Mouse (Mus musculus) CH12.LX (cell line): ENCODE measurements around the gene Tmprss2. TPM values are rescaled to one million over a fixed set of nuclear protein-coding genes. Genes with fewer than 3 reads are reported as not detected.

Experiments used
- DNase-seq: peaks from one replicate; pipeline ENCODE4 v3.0.0-alpha.2; 2013; ENCODE audit errors: extremely low read depth
- H3K27ac ChIP-seq: 2 replicates; pipeline ENCODE4 v1.5.1; 2012; ENCODE audit warnings: low read depth, mild to moderate bottlenecking, control low read depth, moderate library complexity; ENCODE audit not compliant: insufficient read depth
- H3K27me3 ChIP-seq: replicated peaks from 2 replicates; pipeline ENCODE3; 2012; ENCODE audit warnings: inconsistent platforms
- H3K36me3 ChIP-seq, 2 experiments: replicated peaks in 1 of 2; 2 replicates each; pipeline versions ENCODE3 to v1.6.1; 2012; ENCODE audit warnings: inconsistent platforms in 1 of 2, low read length in 1 of 2, mild to moderate bottlenecking in 1 of 2, mixed read lengths in 1 of 2, moderate library complexity in 1 of 2; ENCODE audit not compliant: control insufficient read depth in 1 of 2, insufficient read depth in 1 of 2
- H3K4me1 ChIP-seq, 2 experiments: 2 replicates each; pipeline ENCODE4 v1.6.1; 2012; ENCODE audit warnings: inconsistent platforms in 1 of 2, moderate library complexity in 1 of 2; ENCODE audit not compliant: insufficient read depth in 2 of 2, control insufficient read depth in 1 of 2
- H3K4me2 ChIP-seq: 2 replicates; pipeline ENCODE4 v1.6.1; 2012; ENCODE audit warnings: low read depth, mild to moderate bottlenecking, control low read depth; ENCODE audit not compliant: poor library complexity, insufficient read depth, severe bottlenecking
- H3K4me3 ChIP-seq, 3 experiments: fragments of 150-350 bp in 1 of 3; sonication (generic) in 1 of 3; replicated peaks in 1 of 3; 2 replicates each; pipeline versions ENCODE3 to v1.5.1; 2011 to 2012; ENCODE audit warnings: low read depth in 2 of 3, low read length in 2 of 3, mild to moderate bottlenecking in 2 of 3, moderate library complexity in 2 of 3, control low read depth in 1 of 3, improper control_type of control experiment in 1 of 3, inconsistent platforms in 1 of 3, mixed read lengths in 1 of 3; ENCODE audit not compliant: poor library complexity in 1 of 3
- H3K79me2 ChIP-seq: replicated peaks from 2 replicates; pipeline ENCODE4 v1.6.1; 2012; ENCODE audit warnings: mild to moderate bottlenecking, moderate library complexity; ENCODE audit not compliant: control insufficient read depth, poor library complexity, insufficient read depth, severe bottlenecking; ENCODE audit errors: extremely low read depth
- H3K9ac ChIP-seq: 2 replicates; pipeline ENCODE4 v1.6.1; 2012; ENCODE audit warnings: low read depth, mild to moderate bottlenecking, control low read depth, moderate library complexity; ENCODE audit not compliant: insufficient read depth
- H3K9me3 ChIP-seq: replicated peaks from 2 replicates; pipeline ENCODE3; 2012; ENCODE audit warnings: low read length, inconsistent platforms, mixed read lengths
- CHD2 ChIP-seq: IDR thresholded peaks from 2 replicates; pipeline ENCODE4 v1.6.1; 2011; ENCODE audit warnings: low read length, improper control_type of control experiment
- CTCF ChIP-seq, 2 experiments: IDR thresholded peaks in 1 of 2; conservative IDR thresholded peaks in 1 of 2; 2 replicates each; pipeline ENCODE4 v1.5.1; 2011 to 2012; ENCODE audit warnings: low read depth in 2 of 2, low read length in 2 of 2, improper control_type of control experiment in 1 of 2, inconsistent platforms in 1 of 2, mild to moderate bottlenecking in 1 of 2, moderate library complexity in 1 of 2
- ELF1 ChIP-seq: IDR thresholded peaks from 2 replicates; pipeline ENCODE4 v1.6.1; 2014; ENCODE audit warnings: low read depth, mild to moderate bottlenecking, inconsistent platforms, low read length, improper control_type of control experiment
- EP300 ChIP-seq: IDR thresholded peaks from 2 replicates; pipeline ENCODE4 v1.6.1; 2011; ENCODE audit warnings: low read length, improper control_type of control experiment
- JUN ChIP-seq: IDR thresholded peaks from 2 replicates; pipeline ENCODE4 v1.6.1; 2011; ENCODE audit warnings: low read depth, mild to moderate bottlenecking, low read length, improper control_type of control experiment, moderate library complexity; ENCODE audit not compliant: insufficient read depth
- KAT2A ChIP-seq: IDR thresholded peaks from 2 replicates; pipeline ENCODE4 v1.6.1; 2012; ENCODE audit warnings: low read length, improper control_type of control experiment, inconsistent platforms; ENCODE audit not compliant: insufficient replicate concordance
- MAFK ChIP-seq: IDR thresholded peaks from 2 replicates; pipeline ENCODE4 v1.6.1; 2011; ENCODE audit warnings: low read length, improper control_type of control experiment; ENCODE audit not compliant: insufficient replicate concordance
- MAZ ChIP-seq: IDR thresholded peaks from 2 replicates; pipeline ENCODE4 v1.6.1; 2012; ENCODE audit warnings: low read depth, mild to moderate bottlenecking, inconsistent platforms, low read length, improper control_type of control experiment, moderate library complexity
- MEF2A ChIP-seq: IDR thresholded peaks from 2 replicates; pipeline ENCODE4 v1.6.1; 2014; ENCODE audit warnings: low read depth, mild to moderate bottlenecking, inconsistent platforms, low read length, improper control_type of control experiment, borderline replicate concordance
- NELFE ChIP-seq: IDR thresholded peaks from 2 replicates; pipeline ENCODE4 v1.6.1; 2011; ENCODE audit warnings: low read depth, low read length, improper control_type of control experiment
- NRF1 ChIP-seq: IDR thresholded peaks from 2 replicates; pipeline ENCODE4 v1.6.1; 2014; ENCODE audit warnings: low read depth, mild to moderate bottlenecking, inconsistent platforms, low read length, improper control_type of control experiment, moderate library complexity
- POLR2AphosphoS2 ChIP-seq: IDR thresholded peaks from 2 replicates; pipeline ENCODE4 v1.6.1; 2011; ENCODE audit warnings: low read depth, low read length, improper control_type of control experiment
- RAD21 ChIP-seq: IDR thresholded peaks from 2 replicates; pipeline ENCODE4 v1.6.1; 2011; ENCODE audit warnings: low read depth, mild to moderate bottlenecking, low read length, improper control_type of control experiment, moderate library complexity
- RCOR1 ChIP-seq: conservative IDR thresholded peaks from 2 replicates; pipeline ENCODE4 v1.6.1; 2012; ENCODE audit warnings: low read depth, mild to moderate bottlenecking, inconsistent platforms, low read length, improper control_type of control experiment
- SIN3A ChIP-seq: IDR thresholded peaks from 2 replicates; pipeline ENCODE4 v1.6.1; 2012; ENCODE audit warnings: low read length, improper control_type of control experiment, inconsistent platforms
- USF1 ChIP-seq: IDR thresholded peaks from 2 replicates; pipeline ENCODE4 v1.6.1; 2014; ENCODE audit warnings: low read depth, mild to moderate bottlenecking, inconsistent platforms, low read length, improper control_type of control experiment
- USF2 ChIP-seq: conservative IDR thresholded peaks from 2 replicates; pipeline ENCODE4 v1.6.1; 2011; ENCODE audit warnings: low read depth, low read length, improper control_type of control experiment
- ZC3H11A ChIP-seq: IDR thresholded peaks from 2 replicates; pipeline ENCODE4 v1.6.1; 2012; ENCODE audit warnings: low read depth, mild to moderate bottlenecking, inconsistent platforms, low read length, improper control_type of control experiment
- ZKSCAN1 ChIP-seq: IDR thresholded peaks from 2 replicates; pipeline ENCODE4 v1.6.1; 2012; ENCODE audit warnings: low read depth, inconsistent platforms, low read length, improper control_type of control experiment, borderline replicate concordance
- ZNF384 ChIP-seq: IDR thresholded peaks from 2 replicates; pipeline ENCODE4 v1.6.1; 2012; ENCODE audit warnings: low read depth, low read length, improper control_type of control experiment, inconsistent platforms
- dilution Hi-C: fragments of 300-500 bp; cut with MboI; formaldehyde crosslinking; loops from 2 replicates; pipeline ENCODE4 v1.14.3; 2020; ENCODE audit warnings: low sequenced_read_pairs; ENCODE audit not compliant: extremely low pct_unique_long_range_greater_than_20kb, extremely low pct_ligation_motif_present
- in situ Hi-C: fragments of 300-500 bp; cut with MboI; formaldehyde crosslinking; loops from 3 replicates; pipeline ENCODE4 v1.14.3; 2019; ENCODE audit warnings: low sequenced_read_pairs, low pct_ligation_motif_present, low pct_unique_long_range_greater_than_20kb, mixed read lengths
- polyA plus RNA-seq: library from polyadenylated mRNA; unstranded; fragments of >175 nt; gene quantifications from 2 replicates; pipeline ENCODE4 v1.2.1, GENCODE M21; 2012; ENCODE audit warnings: low read depth; ENCODE audit not compliant: insufficient read length
- total RNA-seq, 2 experiments: library from RNA; depleted of rRNA; stranded (reverse); fragments of 300-350 nt in 1 of 2; fragments of >200 nt in 1 of 2; gene quantifications; 2 replicates each; pipeline ENCODE4 v1.2.3; 2012 to 2014

The Tmprss2 gene
- total RNA-seq (2012; rRNA removed) (not detected in 2 replicates), total RNA-seq (2014; rRNA removed) (not detected in 2 replicates), polyA plus RNA-seq (not detected in 2 replicates)

GRCm38 (mm10) chr16:97610939-97611338 lies at the start of gene Tmprss2:
Gene Tmprss2 (minus strand): TSS chr16:97611195.
- Histone ChIP-seq H3K4me3 (no peak within 1 kb of the TSS), H3K9me3 (no peaks in the 10 kb centered on the region), H3K36me3 (no peaks in the 10 kb centered on the region), H3K4me2 (no peak within 1 kb of the TSS), H3K79me2 (no peaks in the 10 kb centered on the region), H3K9ac (no peak within 1 kb of the TSS), H3K27ac (no peak within 1 kb of the TSS), H3K27me3 (no peaks in the 10 kb centered on the region), H3K4me1 (no peaks in the 10 kb centered on the region)
- TF ChIP-seq POLR2AphosphoS2, result no peak
- no peak for TF ChIP-seq RAD21
- TF ChIP-seq JUN, result no peak
- no peak for TF ChIP-seq MAZ
- in situ Hi-C loops, result no loop called here
- DNase-seq, result no peak
- dilution Hi-C loops, result no loop called here

- Histone ChIP-seq H3K27ac (no peak overlapping the region), H3K4me3 (no peak overlapping the region), H3K4me2 (no peak overlapping the region), H3K36me3 (no peaks in the 10 kb centered on the region), H3K9me3 (no peaks in the 10 kb centered on the region), H3K79me2 (no peaks in the 10 kb centered on the region), H3K27me3 (peaks cover 2% of the 10 kb centered on the region), H3K4me1 (no peaks in the 10 kb centered on the region), H3K9ac (no peak overlapping the region)
- TF ChIP-seq EP300 (no peak), NRF1 (no peak), USF1 (no peak), KAT2A (no peak), ZC3H11A (no peak), NELFE (no peak), SIN3A (no peak), CTCF (conservative IDR thresholded peaks at IDR 0.05 in 1 of 2, IDR thresholded peaks at IDR 0.05 in 1 of 2; ENCODE audit: low read depth in 2 of 2, low read length in 2 of 2) (no peak), CHD2 (no peak), RCOR1 (no peak), USF2 (no peak), ZNF384 (no peak), MAFK (no peak), RAD21 (no peak), ELF1 (no peak), MEF2A (no peak), JUN (no peak), POLR2AphosphoS2 (no peak), ZKSCAN1 (no peak)
- dilution Hi-C loops, result no loop called here
- in situ Hi-C loops, result no loop called here
- DNase-seq, result no peak
Observed at GRCm38 (mm10) chr16:97659225-97659658, 48.2 kb upstream of the Tmprss2 start.
